Mouse (Mus musculus): ENCODE results near the gene Mag.
"Not testable (repeated sequence)": the region's sequence is repeated elsewhere in the genome, so short reads cannot be mapped to it uniquely, and the experiment has no call there.

Mag gene

DNA sequence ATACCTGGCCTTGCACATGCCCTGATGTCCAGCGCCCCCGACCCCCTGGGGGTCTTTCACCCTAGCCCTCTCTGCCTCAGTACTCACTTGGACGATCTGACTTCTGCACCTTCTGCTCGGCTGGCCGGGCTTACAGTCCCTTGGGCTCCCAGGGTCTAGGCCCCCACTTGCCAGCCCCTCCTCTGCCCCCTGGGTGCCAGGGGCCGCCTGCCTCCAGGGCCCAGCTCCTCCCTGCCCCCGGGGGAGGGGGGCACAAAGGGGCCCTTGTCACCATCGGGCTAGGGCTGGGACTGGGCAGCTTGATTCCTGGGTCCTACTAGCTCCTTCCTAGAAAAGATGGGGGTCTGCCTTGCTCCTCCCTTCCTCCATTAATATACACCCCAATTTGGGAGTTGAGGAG lies at the start of gene Mag:
Gene Mag, minus strand, starts transcription at position 142 of the 400 bp plus-strand sequence.
- no peak for DNase-seq

DNA sequence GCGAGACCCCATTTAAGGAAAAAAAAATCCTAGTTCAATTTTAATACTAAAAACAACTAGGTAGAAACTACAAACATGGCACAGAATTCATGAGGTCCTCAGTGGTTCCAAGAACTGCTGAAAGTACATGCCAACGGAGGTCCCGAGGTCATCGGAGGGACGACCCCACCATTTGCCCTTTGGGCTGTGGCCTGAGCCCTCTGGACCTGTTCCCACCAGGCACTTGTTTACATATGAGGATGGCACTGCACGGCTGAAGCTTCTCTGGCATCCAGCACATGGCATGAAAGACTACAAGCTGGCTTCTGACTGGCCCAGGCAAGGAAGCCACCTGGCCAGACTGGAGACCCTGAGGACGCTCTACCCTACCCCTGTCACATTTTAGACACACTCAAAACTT lies 49.7 kb upstream of the Mag start:
- DNase-seq, result no peak

DNA sequence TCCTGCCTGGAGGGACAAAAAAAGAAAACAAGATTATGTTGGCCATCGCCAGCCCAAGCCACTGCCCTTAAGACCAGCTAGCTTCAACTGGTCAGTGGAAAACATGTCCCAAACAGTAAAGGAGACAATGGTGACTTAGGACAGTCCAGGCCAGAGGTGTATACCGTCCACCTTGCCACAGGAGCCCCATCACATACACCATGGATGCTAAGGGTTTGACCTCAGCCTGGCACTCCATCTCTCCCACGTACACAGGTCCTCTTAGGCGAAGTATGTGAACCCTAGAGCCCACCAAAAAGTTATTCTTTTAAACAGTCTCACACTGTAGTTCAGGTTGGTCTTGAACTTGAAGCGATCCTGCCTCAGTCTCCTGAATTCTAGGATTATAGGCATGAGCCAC lies 48.2 kb upstream of the Mag start:
- no peak for DNase-seq

DNA sequence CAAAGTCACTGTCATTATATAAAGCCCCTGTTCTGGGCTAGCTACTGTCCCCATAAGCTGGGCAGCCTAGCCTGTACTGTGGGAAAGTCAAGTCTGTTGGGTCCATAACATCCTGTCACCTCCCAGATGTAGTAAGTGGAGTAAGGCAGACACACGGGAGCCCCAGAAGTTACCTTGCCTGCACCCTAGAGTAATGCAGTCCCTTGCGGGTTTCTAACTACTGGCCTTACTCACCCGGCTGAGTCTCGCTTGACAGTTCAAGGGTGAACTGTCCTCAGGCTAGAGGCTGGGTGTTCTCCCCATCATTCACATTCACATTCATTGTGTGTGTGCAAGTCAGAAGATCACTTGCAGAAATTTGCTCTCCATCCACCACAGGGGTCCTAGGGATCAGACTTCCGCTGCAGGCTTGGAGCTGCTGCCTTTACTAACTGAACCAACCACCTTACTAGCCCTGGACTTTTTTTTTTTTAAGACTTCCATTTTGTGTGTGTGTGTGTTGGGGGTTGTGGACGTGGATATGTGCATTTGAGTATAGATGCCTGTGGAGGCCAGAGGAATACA lies 45.2 kb upstream of the Mag start:
- DNase-seq, result no peak

DNA sequence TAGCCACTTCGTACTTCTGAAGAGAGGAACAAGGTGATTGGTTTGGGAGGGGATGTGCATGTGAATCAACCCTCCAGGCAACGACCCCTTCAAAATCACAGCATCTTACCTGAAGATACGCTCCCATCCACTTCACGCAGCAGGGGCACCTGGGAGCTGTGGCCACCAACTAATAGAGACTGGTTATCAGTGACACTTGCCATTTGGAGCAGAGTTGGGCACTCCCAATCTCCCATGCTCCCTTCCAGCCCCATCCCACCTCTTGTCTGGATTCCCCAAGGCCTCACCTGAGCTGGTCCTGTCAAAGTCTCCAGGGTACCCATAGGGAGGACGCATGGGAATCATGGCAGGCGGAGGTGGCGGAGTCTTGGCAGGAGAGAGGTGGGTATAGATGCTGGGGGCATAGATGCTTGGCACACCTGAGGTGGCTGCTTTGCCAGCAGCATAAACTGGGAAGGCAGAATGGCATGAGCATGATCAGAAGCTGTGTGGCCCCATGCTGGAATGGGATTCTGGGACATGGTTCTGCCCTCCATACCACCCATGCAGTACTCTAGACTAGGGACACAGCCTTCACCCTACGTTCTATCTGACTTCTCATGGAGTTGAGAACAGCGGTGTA lies 44.3 kb upstream of the Mag start:
- DNase-seq, result no peak

DNA sequence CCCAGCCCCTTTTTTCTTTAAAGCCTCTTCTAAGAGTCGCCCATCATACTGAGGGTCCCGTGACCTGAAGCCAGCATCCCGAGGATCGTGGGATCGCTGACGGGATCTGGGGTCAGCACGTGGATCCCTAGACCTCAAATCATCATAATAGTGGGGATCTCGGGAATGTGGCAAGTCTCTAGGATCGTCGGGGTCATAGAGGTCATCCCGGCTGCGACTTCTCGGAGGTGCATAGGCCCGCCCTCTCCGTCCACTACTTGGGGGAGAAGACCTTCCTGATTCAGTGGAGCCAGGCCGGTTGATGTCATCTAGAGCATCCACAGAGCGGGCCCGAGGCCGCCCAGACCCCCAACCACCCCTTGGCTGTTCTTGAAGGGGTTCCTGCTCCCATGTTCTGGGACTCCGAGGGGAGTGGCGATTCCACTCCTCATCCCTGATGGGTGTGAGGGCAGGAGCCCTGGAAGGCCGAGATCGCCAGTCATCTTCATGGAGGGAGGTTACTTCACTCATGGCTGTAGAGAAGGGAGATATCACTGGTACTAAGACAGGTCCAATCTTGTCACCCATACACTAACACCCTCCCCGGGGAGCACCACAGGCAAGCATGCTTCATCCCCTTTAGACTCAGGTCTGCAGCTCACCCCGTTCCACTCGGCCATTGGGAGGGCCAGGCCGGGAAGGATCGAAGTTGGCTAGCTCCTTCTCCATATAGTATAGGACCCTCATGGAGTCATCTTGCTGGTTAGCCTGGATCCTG lies 43.6 kb upstream of the Mag start:
- no peak for DNase-seq

DNA sequence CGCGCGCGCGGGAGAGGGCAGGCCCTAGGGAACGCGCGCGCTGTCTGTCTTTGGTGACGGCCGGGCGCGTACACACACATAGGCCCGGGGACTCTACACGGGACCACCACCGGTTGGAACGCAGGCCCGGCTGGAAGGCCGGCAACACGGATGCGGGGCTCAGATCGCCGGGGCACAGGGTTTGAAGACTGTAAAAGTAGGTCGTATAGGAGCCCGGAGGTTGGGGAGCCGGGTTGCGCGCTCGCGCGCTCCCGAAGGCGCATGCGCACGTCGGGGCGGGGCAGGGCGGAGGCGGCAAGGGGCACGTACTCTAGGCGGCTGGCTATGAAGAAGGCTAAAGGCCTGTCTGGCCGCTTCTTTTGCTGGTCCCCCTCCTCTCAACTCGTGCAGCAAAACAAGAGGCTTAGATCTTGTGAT lies 42.7 kb upstream of the Mag start:
- DNase-seq, result peak; percentile 90 to 91

DNA sequence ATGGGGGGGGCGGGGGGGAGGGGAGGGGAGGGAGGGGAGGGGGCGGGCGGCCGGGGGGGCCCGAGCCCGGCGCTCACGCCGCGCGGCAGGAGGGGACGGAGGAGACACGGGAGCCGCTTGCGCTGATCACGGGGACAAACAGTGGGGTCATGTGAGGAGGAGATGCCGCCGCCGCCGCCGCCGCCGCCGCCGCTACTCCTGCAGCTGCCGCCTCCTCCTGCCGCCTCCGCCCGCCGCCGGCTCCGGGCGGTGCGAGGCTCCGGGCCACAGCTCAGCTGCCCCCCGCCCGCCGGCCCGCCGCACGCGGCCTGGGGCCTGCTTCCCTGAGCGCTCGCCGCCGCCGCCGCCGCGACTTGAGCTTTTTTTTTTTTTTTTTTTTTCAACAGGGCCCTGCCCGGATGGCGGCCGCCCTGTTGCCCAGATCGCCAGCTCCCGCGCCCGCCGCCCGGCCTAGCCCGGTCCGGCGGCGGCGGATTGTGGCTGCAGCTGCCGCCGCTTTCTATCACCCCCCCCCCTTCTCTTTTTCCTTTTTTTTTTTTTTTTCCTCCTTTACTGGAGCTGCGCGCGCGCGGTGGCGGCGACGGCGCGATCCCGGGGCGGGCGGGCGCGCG lies 42.2 kb upstream of the Mag start, which contains the start of gene Usf2:
Gene Usf2, minus strand, starts transcription at position 48 of the 611 bp plus-strand sequence.
- DNase-seq, result peak; percentile 81 to 84

DNA sequence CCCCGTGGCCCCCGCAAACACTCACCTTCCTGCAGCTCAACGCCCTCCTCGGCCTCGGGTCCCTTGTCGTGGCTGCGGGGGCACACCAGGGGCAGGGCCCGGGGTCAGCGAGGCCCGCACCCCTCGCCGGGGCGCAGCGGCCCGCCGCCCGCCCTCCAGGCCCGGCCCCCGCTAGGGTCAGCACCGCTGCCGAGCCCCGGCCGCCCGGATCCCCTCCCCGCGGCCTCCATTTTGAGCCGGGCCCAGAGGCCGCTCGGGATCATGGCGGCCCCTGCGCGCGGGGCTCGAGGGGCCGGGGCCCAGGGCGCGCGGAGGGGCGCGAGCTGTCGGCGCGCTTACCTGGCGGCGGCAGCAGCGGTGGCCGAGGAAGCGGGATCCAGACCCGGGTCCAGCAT lies 41.7 kb upstream of the Mag start:
- DNase-seq, result no peak

DNA sequence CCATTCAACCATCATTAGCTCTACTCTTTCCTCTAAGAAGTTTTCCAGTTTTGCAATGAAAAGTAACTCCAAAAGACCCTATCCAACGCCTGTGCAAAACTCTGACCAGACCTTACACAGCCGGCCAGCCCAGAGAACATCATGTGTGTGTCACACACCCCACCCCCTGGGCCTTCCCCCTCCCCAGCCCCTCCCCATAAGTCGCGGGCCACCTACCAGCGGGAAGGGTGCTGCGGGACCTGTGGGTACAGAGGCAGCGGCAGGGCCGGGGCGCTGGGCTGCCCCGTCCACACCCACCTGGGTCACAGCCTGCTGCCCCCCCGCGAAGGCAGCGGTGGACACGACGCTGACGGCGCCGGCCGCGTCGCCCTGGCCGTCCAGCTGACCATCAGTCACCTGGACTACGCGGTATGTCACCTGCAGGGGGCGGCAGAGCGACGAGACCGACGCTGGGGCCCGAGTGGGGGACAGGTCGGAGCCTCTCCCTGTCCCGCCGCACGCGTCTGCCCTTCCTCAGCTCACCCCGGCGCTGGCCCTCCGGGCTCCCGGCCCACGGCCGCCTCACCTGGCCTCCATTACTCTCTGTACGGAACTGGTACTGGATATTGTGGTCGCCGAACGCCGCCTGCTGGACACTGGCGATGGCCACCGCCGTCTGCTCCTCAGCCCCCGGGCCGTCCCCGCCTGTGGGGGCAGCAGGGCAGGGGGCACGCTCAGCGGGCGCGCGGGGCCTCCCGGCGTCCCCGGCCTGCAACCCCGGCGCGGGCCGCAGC lies 41.1 kb upstream of the Mag start:
- DNase-seq, result peak; percentile 90 to 93

DNA sequence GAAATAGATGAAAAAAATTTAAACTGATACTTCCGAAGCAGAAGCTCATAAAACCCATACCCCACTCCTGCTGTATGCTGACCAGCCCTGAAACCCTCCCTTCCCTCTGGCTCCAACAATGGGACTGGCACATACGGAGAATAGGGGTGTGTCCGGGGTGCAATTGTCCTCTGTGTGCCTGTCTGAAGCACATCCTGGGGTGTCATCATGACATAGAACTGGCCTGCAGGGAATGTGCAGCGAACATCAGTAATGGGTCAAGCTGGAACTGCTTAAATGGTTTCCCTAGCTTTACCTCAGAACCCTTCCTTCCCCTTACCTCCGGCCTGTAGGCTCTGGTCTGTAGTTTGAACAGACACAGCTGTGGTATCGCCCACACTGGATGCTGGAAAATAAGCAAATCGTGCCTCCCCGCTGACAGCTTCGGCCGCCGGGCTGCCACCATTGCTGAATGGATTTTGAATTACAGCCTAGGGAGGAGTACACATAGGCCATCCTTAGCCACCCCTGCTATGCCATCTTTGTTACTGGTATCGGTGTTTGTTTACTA lies 40.4 kb upstream of the Mag start:
- DNase-seq, result no peak

DNA sequence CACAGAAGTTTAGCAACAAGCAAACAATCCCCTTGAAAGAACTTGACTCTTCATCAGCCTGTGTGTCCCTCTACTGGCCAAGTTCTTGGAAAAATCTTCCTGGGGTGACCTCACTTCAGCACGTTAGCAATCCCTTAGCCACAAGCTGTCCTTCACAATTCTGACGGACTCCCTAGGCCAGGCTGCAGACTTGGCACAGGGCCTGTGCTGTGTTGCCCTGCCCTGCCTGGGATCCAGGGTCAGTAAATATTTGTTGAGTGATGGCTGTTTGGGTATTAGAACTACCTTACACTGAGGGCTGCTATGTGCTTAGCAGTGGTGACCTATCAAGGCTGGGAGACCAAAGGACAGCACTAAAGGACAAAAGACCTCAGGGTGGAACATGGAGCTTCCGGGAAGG lies 39.4 kb upstream of the Mag start:
- DNase-seq, result peak in 1 of 2 experiments; percentile 27

DNA sequence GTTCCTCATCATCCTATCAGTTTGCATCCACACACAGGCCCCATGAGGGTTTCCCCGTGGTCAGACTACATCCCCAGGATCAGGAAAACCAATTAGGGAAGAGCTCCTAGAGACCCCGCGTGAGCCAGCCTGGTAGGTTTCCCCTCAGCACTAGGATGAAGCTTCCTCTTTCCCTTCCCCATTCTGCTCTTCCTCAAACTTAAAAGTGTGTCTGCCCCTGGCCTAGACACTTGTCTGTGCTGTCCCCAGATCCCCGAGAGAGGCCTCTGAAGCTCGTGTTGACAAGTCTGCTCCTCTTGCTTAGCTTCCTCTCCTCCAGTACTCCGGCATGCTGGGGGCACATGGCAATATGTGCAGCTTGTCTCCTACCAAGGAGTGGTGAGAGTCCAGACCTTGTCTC lies 38.8 kb upstream of the Mag start:
- DNase-seq, result peak in 1 of 2 experiments; percentile 36

DNA sequence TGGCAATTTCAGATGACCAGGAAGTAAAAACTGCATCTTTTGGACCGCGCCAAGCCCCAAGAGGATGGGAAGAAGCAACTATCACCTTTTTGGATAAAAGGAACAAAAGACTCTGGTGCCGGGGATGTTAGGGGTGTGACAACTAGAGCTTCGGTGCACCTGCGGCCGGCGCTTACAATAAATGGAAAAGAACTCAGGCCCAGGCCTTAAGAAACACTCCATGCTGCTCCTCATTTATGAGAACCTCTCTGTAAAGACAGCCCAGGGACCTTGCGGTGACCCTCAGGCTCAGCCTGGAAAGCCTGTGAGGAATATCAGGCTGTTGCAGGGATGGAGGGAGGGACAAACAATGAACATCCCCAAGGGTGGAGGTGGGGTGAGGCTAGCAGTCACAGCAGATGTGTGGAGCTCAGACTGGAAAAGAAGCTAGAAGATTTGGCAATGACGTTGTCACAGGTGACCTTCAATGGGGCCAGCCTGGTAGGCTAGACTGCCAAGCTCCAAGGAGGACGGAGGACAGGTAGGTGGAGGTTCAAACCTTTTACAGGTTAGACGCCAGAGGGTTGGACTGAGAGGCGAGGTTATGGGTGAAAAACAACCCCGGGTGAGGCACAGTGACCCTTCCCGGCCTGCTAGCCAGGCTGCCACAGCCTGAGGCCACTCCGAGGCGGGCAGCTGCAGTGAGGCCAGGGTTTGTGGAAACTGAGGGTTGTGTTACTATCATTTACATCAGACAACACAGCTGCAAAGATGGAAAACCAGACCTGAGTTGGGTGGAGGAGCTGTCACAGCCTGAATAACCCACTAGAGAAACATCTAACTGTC lies 38.0 kb upstream of the Mag start:
- no peak for DNase-seq

DNA sequence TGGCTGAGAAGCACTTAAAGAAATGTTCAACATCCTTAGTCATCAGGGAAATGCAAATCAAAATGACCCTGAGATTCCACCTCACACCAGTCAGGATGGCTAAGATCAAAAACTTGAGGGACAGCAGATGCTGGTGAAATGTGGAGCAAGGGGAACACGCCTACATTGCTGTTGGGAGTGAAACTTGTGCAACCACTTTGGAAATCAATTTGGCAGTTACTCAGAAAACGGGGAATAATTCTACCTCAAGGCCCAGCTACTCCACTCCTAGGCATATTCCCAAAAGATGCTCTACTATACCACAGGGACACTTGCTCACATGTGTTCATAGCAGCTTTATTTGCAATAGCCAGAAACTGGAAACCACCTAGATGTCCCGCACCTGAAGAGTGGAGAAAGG lies 35.2 kb upstream of the Mag start:
- not testable (repeated sequence) for DNase-seq

DNA sequence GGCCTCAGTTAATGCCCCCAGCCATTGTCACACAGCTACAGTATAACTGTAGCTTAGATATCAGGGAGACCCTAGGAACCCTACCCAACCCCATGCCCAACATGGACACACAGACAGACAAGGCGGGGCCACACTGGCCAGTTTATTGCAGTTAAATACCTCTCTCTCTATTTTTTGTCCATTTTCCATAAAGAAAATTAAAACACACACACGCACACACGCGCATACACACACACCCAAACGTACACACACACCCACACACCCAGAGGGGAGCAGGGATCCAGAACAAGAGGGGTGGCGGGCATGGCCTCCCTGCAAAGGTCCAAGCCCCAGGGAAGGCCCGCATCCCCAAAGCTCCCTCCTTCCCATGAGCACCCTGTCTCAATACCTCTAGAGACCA lies 31.2 kb upstream of the Mag start:
- no peak for DNase-seq

DNA sequence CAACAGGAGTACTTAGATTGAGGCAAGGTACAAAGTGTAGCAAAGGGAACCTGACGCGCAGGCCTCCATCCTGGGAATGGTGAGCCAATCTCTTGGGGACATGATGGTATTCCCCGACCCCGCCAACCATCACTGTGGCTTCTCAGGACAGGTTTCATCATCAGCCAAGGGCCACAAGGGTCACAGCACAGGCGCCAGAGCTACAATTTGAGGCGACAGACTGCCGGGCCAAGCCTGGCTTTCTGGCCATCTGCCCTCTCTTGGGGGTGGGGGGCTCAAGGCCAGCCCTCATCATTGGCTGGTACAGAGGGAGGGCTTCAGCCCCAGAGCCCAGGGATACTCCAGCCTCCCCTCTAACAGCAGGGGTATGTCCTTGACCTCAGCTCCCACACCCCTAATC lies 30.8 kb upstream of the Mag start:
- DNase-seq, result not testable (repeated sequence)

DNA sequence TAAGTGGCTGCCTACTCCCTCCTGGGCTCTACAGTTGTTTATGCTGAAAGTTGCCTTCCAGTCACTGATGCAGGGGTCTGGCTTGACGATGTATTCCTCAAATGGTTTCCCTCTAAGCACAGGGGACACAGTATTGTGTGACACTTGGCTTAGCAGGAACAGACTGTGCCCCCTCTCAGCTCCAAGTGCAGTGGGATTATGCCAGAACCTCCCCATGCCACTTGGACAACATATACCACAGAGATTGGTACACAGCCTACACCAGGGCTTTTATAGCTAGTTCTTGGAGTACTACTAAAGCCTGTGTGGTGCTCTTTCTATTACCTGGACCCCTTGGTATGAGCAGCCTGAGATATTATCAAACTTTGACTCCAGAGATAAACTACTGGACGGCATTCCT lies 30.0 kb upstream of the Mag start:
- not testable (repeated sequence) for DNase-seq

DNA sequence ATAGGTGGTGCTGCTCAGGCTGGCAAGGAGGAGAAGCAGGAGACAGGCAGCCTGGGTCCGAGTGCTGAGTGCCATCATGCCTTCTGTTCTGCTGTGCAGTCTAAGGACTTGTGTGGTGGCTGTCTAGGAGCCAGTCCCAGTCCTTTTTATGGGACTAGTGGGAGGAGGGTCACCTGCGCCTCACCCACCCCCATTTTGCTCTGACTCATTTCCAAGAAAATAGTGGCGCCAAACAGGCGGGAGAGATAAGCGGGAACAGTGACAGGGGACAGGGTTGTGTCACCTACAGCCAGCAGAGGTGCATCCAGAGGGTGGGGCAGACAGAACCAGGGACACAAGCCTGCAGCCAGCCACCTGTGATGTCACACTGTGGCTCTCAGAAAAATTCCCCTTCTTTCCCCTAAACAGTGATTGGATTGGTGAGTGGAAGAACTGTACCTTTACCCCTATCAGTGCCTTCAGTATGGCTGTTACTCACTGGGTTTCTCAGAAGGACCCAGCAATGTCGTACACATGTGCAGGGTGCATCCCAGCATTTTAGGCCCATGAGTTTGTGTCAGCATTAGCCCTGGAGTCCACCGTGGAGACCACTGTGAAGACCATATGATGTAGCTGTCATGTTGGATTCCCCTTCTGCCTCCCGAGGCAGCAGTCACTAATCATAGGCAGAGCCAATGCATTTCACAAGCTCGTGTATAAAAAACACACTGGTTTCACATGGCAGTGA lies 29.4 kb upstream of the Mag start, which contains the start of gene Hamp:
Gene Hamp, minus strand, starts transcription at position 124 of the 727 bp plus-strand sequence.
- DNase-seq, result no peak

DNA sequence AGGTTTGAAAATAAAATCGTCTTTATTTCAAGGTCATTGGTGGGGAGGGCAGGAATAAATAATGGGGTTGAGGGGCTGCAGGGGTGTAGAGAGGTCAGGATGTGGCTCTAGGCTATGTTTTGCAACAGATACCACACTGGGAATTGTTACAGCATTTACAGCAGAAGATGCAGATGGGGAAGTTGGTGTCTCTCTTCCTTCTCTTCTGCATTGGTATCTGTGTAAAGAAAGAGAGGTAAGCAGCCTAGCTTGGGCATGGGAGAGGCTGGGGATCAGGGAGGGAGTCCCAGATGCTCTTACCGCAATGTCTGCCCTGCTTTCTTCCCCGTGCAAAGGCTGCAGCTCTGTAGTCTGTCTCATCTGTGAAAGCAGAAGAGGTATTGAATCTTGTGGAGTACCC lies 27.7 kb upstream of the Mag start:
- not testable (repeated sequence) for DNase-seq

DNA sequence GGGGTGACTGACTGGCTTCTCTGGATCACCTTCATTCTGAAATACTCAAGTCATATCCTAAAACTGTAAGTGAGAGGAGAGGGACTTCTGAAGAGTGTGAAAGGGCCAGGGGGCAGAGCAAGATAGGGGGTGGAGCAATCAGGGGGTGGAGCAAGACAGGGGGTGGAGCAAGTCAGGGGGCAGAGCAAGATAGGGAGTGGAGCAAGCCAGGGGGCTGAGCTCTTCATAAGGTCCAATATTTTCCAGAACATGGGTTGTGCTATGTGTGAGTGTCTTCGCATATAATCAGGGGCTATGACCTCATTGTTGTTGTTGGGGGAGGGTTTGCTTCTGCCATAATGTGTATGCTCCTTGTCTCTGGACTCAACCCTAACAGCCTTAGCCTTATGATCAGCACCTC lies 25.4 kb upstream of the Mag start:
- not testable (repeated sequence) for DNase-seq
